In the genomic region with DNA sequence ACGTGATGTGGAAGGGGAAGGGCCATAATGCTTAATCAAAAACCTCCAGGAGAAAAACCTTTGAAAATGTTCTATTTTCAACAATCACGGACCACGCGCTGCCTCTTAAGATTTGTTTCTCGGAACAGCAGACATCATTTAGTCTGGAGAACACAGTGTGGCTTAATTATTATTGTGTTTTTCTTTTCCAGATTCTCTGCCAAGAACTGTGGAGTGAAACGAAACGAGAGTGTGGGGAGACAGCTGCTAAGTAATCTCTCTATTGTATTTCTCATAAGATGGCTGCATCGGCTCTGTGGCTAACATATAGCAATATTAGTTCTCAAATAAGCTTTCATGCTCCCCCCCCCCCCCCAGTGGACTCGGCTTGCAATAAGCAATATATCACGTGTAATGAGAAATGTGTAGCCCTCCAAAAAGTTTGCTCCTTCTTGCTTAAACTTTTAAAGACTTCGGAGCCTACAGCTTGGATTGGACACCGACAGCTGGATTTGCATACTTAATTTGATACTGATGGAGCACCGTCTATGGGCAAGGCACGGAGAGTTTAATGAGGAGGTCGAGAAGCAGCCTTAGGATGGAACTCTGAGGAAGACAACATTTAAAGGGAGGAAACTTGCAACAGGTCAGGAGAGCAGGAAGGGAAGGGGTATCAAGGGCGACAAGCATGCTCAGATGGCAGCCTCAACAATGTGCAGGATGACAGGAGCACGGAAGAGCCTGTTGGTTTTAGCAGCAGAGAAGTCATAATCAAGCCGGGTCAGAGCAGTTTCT, we compare ENCODE assay signal across 9 mouse cellular contexts.
DNase-seq lines count a peak whose midpoint lies in the region; ATAC-seq and TF ChIP-seq lines count a peak whose summit lies in the region.
"Had no signal": no experiment of that assay in that cellular context is flagged by ENCODE, and none has a peak within 500 bp of the region (broad histone marks: within the 10 kb centered on the region; RNA-seq: fewer than 3 reads in every experiment).

No protein-coding gene starts in this region.

- peak overlapping the region; percentile 14 for H3K4me2 ChIP-seq in lung, embryonic 15.5 days
- peak overlapping the region; percentile 49 for H3K4me2 ChIP-seq in forebrain, embryonic 16.5 days (ENCODE audit: low read length)
- peak overlapping the region; percentile 11; the same call in 1 of the 2 replicates for H3K4me2 ChIP-seq in limb, embryonic 14.5 days (replicated peaks; ENCODE audit: low read depth, low read length, severe bottlenecking)
- H3K4me2 ChIP-seq in stomach, embryonic 15.5 days = peak overlapping the region; percentile 30

- H3K27ac ChIP-seq in lung, embryonic 15.5 days = peak overlapping the region; percentile 29; the same call in 1 of the 2 replicates
- H3K27ac ChIP-seq in forebrain, embryonic 16.5 days (ENCODE audit: low read length) = peak overlapping the region; percentile 47; the same call in 1 of the 2 replicates
- H3K27ac ChIP-seq in limb, embryonic 14.5 days (replicated peaks; ENCODE audit: low read depth, low read length) = no peak overlapping the region
- H3K27ac ChIP-seq in stomach, embryonic 15.5 days = peak overlapping the region; percentile 9; the same call in 1 of the 2 replicates

- peak; percentile 29; the same call in 1 of the 2 replicates for ATAC-seq in lung, embryonic 15.5 days (ENCODE audit: borderline replicate concordance, extremely low read depth, low FRiP score, low TSS enrichment)
- ATAC-seq in forebrain, embryonic 16.5 days = peak; percentile 43; the same call in 1 of the 2 replicates
- peak; percentile 23; the same call in 1 of the 2 replicates for ATAC-seq in limb, embryonic 14.5 days (ENCODE audit: low FRiP score, low read depth)
- ATAC-seq in stomach, embryonic 15.5 days (ENCODE audit: insufficient read depth, low FRiP score, low read depth) = no peak

- no peak for TF ChIP-seq POLR2A in lung, adult 2 months (IDR thresholded peaks at IDR 0.05; ENCODE audit: borderline replicate concordance, extremely low read depth, low read depth, low read length)
- TF ChIP-seq POLR2A in limb, embryonic 14.5 days (IDR thresholded peaks at IDR 0.05; ENCODE audit: borderline replicate concordance, extremely low read depth, insufficient read depth, insufficient read length) = no peak

- WGBS in lung, embryonic 15.5 days = 41% methylated on average over 18 of the region's 18 CpGs
- WGBS in lung, adult 2 months = 55% methylated on average over 18 of the region's 18 CpGs
- WGBS in forebrain, embryonic 16.5 days = 7% methylated on average over 18 of the region's 18 CpGs
- WGBS in limb, embryonic 14.5 days = 44% methylated on average over 18 of the region's 18 CpGs
- 48% methylated on average over 18 of the region's 18 CpGs for WGBS in stomach, embryonic 15.5 days

- DNase-seq in lung, adult 2 months = no peak
- DNase-seq in limb, embryonic 14.5 days (ENCODE audit: low spot score) = peak; percentile 25
- DNase-seq in spleen, adult 18-20 months = no peak
- DNase-seq in layer of hippocampus, adult 8-10 months (ENCODE audit: low spot score in 2 of 2) = no peak
- DNase-seq: cerebellum, adult 9-10 months; right cerebral cortex, postnatal 14 days had no signal

- no peak for TF ChIP-seq CTCF in lung, adult 2 months (IDR thresholded peaks at IDR 0.05; ENCODE audit: insufficient read depth, low read length)

- 0 out of 2 replicates have a peak, but pooled peaks cover 5% of the 10 kb centered on the region for H3K4me1 ChIP-seq in lung, embryonic 15.5 days
- no peaks in the 10 kb centered on the region for H3K4me1 ChIP-seq in lung, adult 2 months (ENCODE audit: control insufficient read depth, insufficient read depth, low read length)
- H3K4me1 ChIP-seq in forebrain, embryonic 16.5 days (replicated peaks; ENCODE audit: control insufficient read depth, insufficient read depth, low read length) = peaks cover 23% of the 10 kb centered on the region
- peaks cover 20% of the 10 kb centered on the region; the same call in 1 of the 2 replicates for H3K4me1 ChIP-seq in limb, embryonic 14.5 days (ENCODE audit: control insufficient read depth, insufficient read depth, low read length)
- H3K4me1 ChIP-seq in stomach, embryonic 15.5 days = peaks cover 3% of the 10 kb centered on the region; the same call in 1 of the 2 replicates

- H3K4me3 ChIP-seq in lung, embryonic 15.5 days = no peak overlapping the region
- no peak overlapping the region for H3K4me3 ChIP-seq in lung, adult 2 months (replicated peaks; ENCODE audit: extremely low read depth, low read depth, low read length)
- peak overlapping the region; percentile 13 for H3K4me3 ChIP-seq in forebrain, embryonic 16.5 days (replicated peaks; ENCODE audit: low read length)
- no peak overlapping the region for H3K4me3 ChIP-seq in limb, embryonic 14.5 days (replicated peaks; ENCODE audit: low read length)
- no peak overlapping the region; the same call in 1 of the 2 replicates for H3K4me3 ChIP-seq in stomach, embryonic 15.5 days (replicated peaks)

- no peak overlapping the region for H3K9ac ChIP-seq in lung, embryonic 15.5 days
- H3K9ac ChIP-seq in forebrain, embryonic 16.5 days (replicated peaks; ENCODE audit: low read depth, low read length) = no peak overlapping the region; the same call in 1 of the 2 replicates
- H3K9ac ChIP-seq in limb, embryonic 14.5 days (ENCODE audit: low read depth, low read length, severe bottlenecking) = no peak overlapping the region
- H3K9ac ChIP-seq in stomach, embryonic 15.5 days = no peak overlapping the region

- H3K9me3 ChIP-seq in lung, embryonic 15.5 days = no peaks in the 10 kb centered on the region
- no peaks in the 10 kb centered on the region for H3K9me3 ChIP-seq in forebrain, embryonic 16.5 days (ENCODE audit: control insufficient read depth, low read length)
- H3K9me3 ChIP-seq in limb, embryonic 14.5 days (ENCODE audit: control insufficient read depth, low read length) = no peaks in the 10 kb centered on the region
- H3K9me3 ChIP-seq in stomach, embryonic 15.5 days = no peaks in the 10 kb centered on the region

- no peaks in the 10 kb centered on the region for H3K27me3 ChIP-seq in lung, embryonic 15.5 days
- no peaks in the 10 kb centered on the region for H3K27me3 ChIP-seq in forebrain, embryonic 16.5 days (replicated peaks; ENCODE audit: control insufficient read depth, insufficient read depth, low read length)
- H3K27me3 ChIP-seq in limb, embryonic 14.5 days (ENCODE audit: control insufficient read depth, insufficient read depth, low read length) = no peaks in the 10 kb centered on the region
- H3K27me3 ChIP-seq in stomach, embryonic 15.5 days (replicated peaks) = no peaks in the 10 kb centered on the region

- no peaks in the 10 kb centered on the region for H3K36me3 ChIP-seq in lung, embryonic 15.5 days
- H3K36me3 ChIP-seq in forebrain, embryonic 16.5 days (ENCODE audit: control insufficient read depth, insufficient read depth) = no peaks in the 10 kb centered on the region
- no peaks in the 10 kb centered on the region for H3K36me3 ChIP-seq in limb, embryonic 14.5 days (ENCODE audit: control insufficient read depth, insufficient read depth, low read length)
- H3K36me3 ChIP-seq in stomach, embryonic 15.5 days = no peaks in the 10 kb centered on the region
